9 mouse cellular contexts compared by ENCODE assay signal in genomic region chr17:94553400-94553799, GRCm38 (mm10).
A peak's percentile ranks its signal among the peaks of the same experiment; 100 is the strongest.
DNase-seq lines count a peak whose midpoint lies in the region; ATAC-seq lines count a peak whose summit lies in the region.
"Had no signal": no experiment of that assay in that cellular context is flagged by ENCODE, and none has a peak within 500 bp of the region (broad histone marks: within the 10 kb centered on the region; RNA-seq: fewer than 3 reads in every experiment).

No protein-coding gene starts in this region.

- no peak overlapping the region for H3K4me3 ChIP-seq in hindbrain, embryonic 10.5 days
- H3K4me3 ChIP-seq in hindbrain, embryonic 13.5 days: no peak overlapping the region

- no peaks in the 10 kb centered on the region for H3K27me3 ChIP-seq in hindbrain, embryonic 10.5 days (ENCODE audit: insufficient read depth, poor library complexity, severe bottlenecking)
- H3K27me3 ChIP-seq in hindbrain, embryonic 13.5 days: no peaks in the 10 kb centered on the region

- DNase-seq in hindbrain, embryonic 10.5 days (ENCODE audit: low spot score): peak; percentile 6
- DNase-seq in right cerebral cortex, adult 18-20 months: peak; percentile 32
- no peak for DNase-seq in right cerebral cortex, postnatal 25 days
- DNase-seq in forelimb bud, embryonic 11.5 days (ENCODE audit: low read depth, low spot score): peak; percentile 6
- DNase-seq in thymus, adult 18-20 months: no peak
- DNase-seq in thymus, postnatal 25 days: no peak
- no peak for DNase-seq in adrenal gland, postnatal 14 days
- DNase-seq: liver had no signal

- H3K9ac ChIP-seq in hindbrain, embryonic 13.5 days: no peak overlapping the region

- no peaks in the 10 kb centered on the region for H3K9me3 ChIP-seq in hindbrain, embryonic 10.5 days
- no peaks in the 10 kb centered on the region for H3K9me3 ChIP-seq in hindbrain, embryonic 13.5 days

- no peak overlapping the region for H3K4me2 ChIP-seq in hindbrain, embryonic 13.5 days

- no peak for ATAC-seq in hindbrain, embryonic 13.5 days (ENCODE audit: low FRiP score)

- no peaks in the 10 kb centered on the region for H3K36me3 ChIP-seq in hindbrain, embryonic 10.5 days
- H3K36me3 ChIP-seq in hindbrain, embryonic 13.5 days: no peaks in the 10 kb centered on the region

- WGBS in hindbrain, embryonic 10.5 days: 88% methylated on average over 2 of the region's 2 CpGs
- 89% methylated on average over 2 of the region's 2 CpGs for WGBS in hindbrain, embryonic 13.5 days

- no peaks in the 10 kb centered on the region for H3K4me1 ChIP-seq in hindbrain, embryonic 10.5 days (replicated peaks)
- H3K4me1 ChIP-seq in hindbrain, embryonic 13.5 days (replicated peaks): no peaks in the 10 kb centered on the region

- H3K27ac ChIP-seq in hindbrain, embryonic 10.5 days: no peak overlapping the region
- H3K27ac ChIP-seq in hindbrain, embryonic 13.5 days: no peak overlapping the region

Comparison
In these comparisons a context has a peak if more than half of its experiments do, and no peak if none do; other contexts are left out.
1. DNase-seq: peak in hindbrain, embryonic 10.5 days (single experiment), right cerebral cortex, adult 18-20 months (single experiment) and forelimb bud, embryonic 11.5 days (single experiment); none in right cerebral cortex, postnatal 25 days (single experiment), thymus, adult 18-20 months (0 of 2), thymus, postnatal 25 days (single experiment) and adrenal gland, postnatal 14 days (single experiment).